Mouse (Mus musculus) limb, embryonic 11.5 days (tissue): ENCODE measurements at regions not wholly inside any gene's neighbourhood (a gene's known extent, or its start where the extent isn't known, plus 50 kb on each side); places are given as distances from the start of the nearest gene placed in this dataset.
"Not testable (repeated sequence)": the region's sequence is repeated elsewhere in the genome, so short reads cannot be mapped to it uniquely, and the experiment has no call there.

Experiments used
- ATAC-seq: fragments of 200-750 bp; cut with Nextera tagmentation; 2 replicates; pipeline ENCODE4 v1.8.0; 2017; ENCODE audit warnings: low read depth; ENCODE audit not compliant: insufficient number of reproducible peaks, low FRiP score, low TSS enrichment
- DNase-seq: peaks from one replicate; pipeline ENCODE4 v3.0.0-alpha.2; 2015; ENCODE audit warnings: low spot score
- H3K27ac ChIP-seq: fragments of 300-500 bp; sonication (generic); replicated peaks from 2 replicates; pipeline ENCODE4 v1.5.1; 2014; ENCODE audit warnings: low read depth, mild to moderate bottlenecking, low read length
- H3K27me3 ChIP-seq: fragments of 300-500 bp; sonication (generic); 2 replicates; pipeline ENCODE4 v1.6.1; 2014; ENCODE audit warnings: mild to moderate bottlenecking, low read length, mixed read lengths; ENCODE audit not compliant: control insufficient read depth, insufficient read depth
- H3K36me3 ChIP-seq: fragments of 300-500 bp; sonication (generic); 2 replicates; pipeline ENCODE4 v1.6.1; 2014; ENCODE audit warnings: mild to moderate bottlenecking, low read length, moderate library complexity, mixed read lengths; ENCODE audit not compliant: control insufficient read depth, insufficient read depth
- H3K4me1 ChIP-seq: fragments of 300-500 bp; sonication (generic); 2 replicates; pipeline ENCODE4 v1.6.1; 2014; ENCODE audit warnings: low read length, mixed read lengths; ENCODE audit not compliant: control insufficient read depth, insufficient read depth
- H3K4me2 ChIP-seq: fragments of 300-500 bp; sonication (generic); 2 replicates; pipeline ENCODE4 v1.6.1; 2014; ENCODE audit warnings: low read depth, mild to moderate bottlenecking, moderate library complexity; ENCODE audit not compliant: severe bottlenecking
- H3K4me3 ChIP-seq: fragments of 300-500 bp; sonication (generic); 2 replicates; pipeline ENCODE4 v1.5.1; 2014; ENCODE audit warnings: low read depth, low read length
- H3K9ac ChIP-seq: fragments of 300-500 bp; sonication (generic); 2 replicates; pipeline ENCODE4 v1.6.1; 2014; ENCODE audit warnings: mild to moderate bottlenecking, low read length
- H3K9me3 ChIP-seq: fragments of 300-500 bp; sonication (generic); 2 replicates; pipeline ENCODE4 v1.6.1; 2016; ENCODE audit warnings: low read length; ENCODE audit not compliant: control insufficient read depth
- WGBS: fragments of 180-500 bp; shearing (Covaris S2); extraction: QIAGEN DNeasy Blood & Tissue Kit; methylation state at CpG from one replicate; pipeline ENCODE4 v1.1.7; 2014; 5-methylcytosine and 5-hydroxymethylcytosine counted together

GRCm38 (mm10) chr10:96406306-96406705 is 210.5 kb upstream of the Btg1 start:
- no peak overlapping the region for H3K27ac ChIP-seq
- no peak overlapping the region for H3K4me3 ChIP-seq
- H3K4me2 ChIP-seq = no peak overlapping the region
- ATAC-seq (no peak), DNase-seq (no peak)
- no peaks in the 10 kb centered on the region for H3K27me3 ChIP-seq
- no peaks in the 10 kb centered on the region for H3K36me3 ChIP-seq
- no peak overlapping the region for H3K9ac ChIP-seq
- H3K4me1 ChIP-seq = no peaks in the 10 kb centered on the region
- no peaks in the 10 kb centered on the region for H3K9me3 ChIP-seq
- 73% methylated on average over 5 of the region's 5 CpGs for WGBS

GRCm38 (mm10) chr10:96407846-96408245 is 209.0 kb upstream of the Btg1 start:
- no peaks in the 10 kb centered on the region for H3K4me1 ChIP-seq
- DNase-seq (no peak), ATAC-seq (no peak)
- no peak overlapping the region for H3K4me3 ChIP-seq
- no peak overlapping the region for H3K4me2 ChIP-seq
- 83% methylated on average over 3 of the region's 3 CpGs for WGBS
- no peaks in the 10 kb centered on the region for H3K9me3 ChIP-seq
- no peak overlapping the region for H3K27ac ChIP-seq
- H3K36me3 ChIP-seq = no peaks in the 10 kb centered on the region
- no peak overlapping the region for H3K9ac ChIP-seq
- no peaks in the 10 kb centered on the region for H3K27me3 ChIP-seq

DNA sequence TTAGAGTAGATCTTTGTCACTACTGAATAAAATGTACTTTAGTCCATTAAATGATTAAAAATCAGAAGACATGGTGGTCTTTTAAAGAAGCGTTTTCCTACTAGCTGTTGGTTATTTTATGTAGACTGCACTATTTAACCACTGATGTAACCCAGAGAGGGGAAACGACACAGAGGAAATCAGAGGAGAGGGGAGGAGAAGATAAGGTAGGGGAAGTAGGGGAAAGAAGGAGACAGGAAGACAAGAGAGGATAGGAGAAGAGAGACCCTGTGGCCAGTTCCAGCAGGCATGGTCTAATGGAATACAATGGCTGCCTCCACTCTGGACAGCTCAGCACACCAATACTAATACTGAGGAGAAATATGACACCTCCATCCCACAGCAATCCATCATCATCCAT is 208.6 kb upstream of the Btg1 start:
- Histone ChIP-seq H3K36me3 (no peaks in the 10 kb centered on the region), H3K9me3 (no peaks in the 10 kb centered on the region), H3K27ac (no peak overlapping the region), H3K27me3 (no peaks in the 10 kb centered on the region), H3K4me3 (no peak overlapping the region), H3K4me2 (no peak overlapping the region), H3K4me1 (no peaks in the 10 kb centered on the region), H3K9ac (no peak overlapping the region)
- no peak for DNase-seq
- ATAC-seq = no peak
- 75% methylated on average over 2 of the region's 2 CpGs for WGBS

GRCm38 (mm10) chr10:96410028-96410427 is 206.8 kb upstream of the Btg1 start:
- no peak overlapping the region for H3K27ac ChIP-seq
- WGBS = 81% methylated on average over 6 of the region's 6 CpGs
- H3K4me3 ChIP-seq = no peak overlapping the region
- DNase-seq = no peak
- H3K4me2 ChIP-seq = no peak overlapping the region
- H3K4me1 ChIP-seq = no peaks in the 10 kb centered on the region
- H3K27me3 ChIP-seq = no peaks in the 10 kb centered on the region
- no peaks in the 10 kb centered on the region for H3K9me3 ChIP-seq
- no peak for ATAC-seq
- no peak overlapping the region for H3K9ac ChIP-seq
- H3K36me3 ChIP-seq = no peaks in the 10 kb centered on the region

- ATAC-seq = no peak
- WGBS = 92% methylated on average over 11 of the region's 11 CpGs
- H3K36me3 ChIP-seq = no peaks in the 10 kb centered on the region
Measured at GRCm38 (mm10) chr10:96414807-96415206, 202.0 kb upstream of the Btg1 start.

GRCm38 (mm10) chr10:96421506-96421905 is 195.3 kb upstream of the Btg1 start:
- not testable (repeated sequence) for H3K9me3 ChIP-seq, H3K27me3 ChIP-seq, H3K4me1 ChIP-seq, H3K4me2 ChIP-seq, H3K4me3 ChIP-seq, H3K27ac ChIP-seq, H3K36me3 ChIP-seq, H3K9ac ChIP-seq, ATAC-seq, DNase-seq
- WGBS = 92% methylated on average over 2 of the region's 2 CpGs

More at GRCm38 (mm10) chr10:96414807-96415206, 202.0 kb upstream of the Btg1 start:
- Histone ChIP-seq H3K27ac (no peak overlapping the region), H3K4me1 (no peaks in the 10 kb centered on the region), H3K27me3 (no peaks in the 10 kb centered on the region), H3K4me2 (no peak overlapping the region), H3K9me3 (no peaks in the 10 kb centered on the region), H3K4me3 (no peak overlapping the region), H3K9ac (no peak overlapping the region)
- DNase-seq = no peak

GRCm38 (mm10) chr10:96427407-96427806 is 189.4 kb upstream of the Btg1 start:
- no peak overlapping the region for H3K27ac ChIP-seq
- H3K4me1 ChIP-seq = no peaks in the 10 kb centered on the region
- H3K27me3 ChIP-seq = no peaks in the 10 kb centered on the region
- DNase-seq = no peak
- no peak for ATAC-seq
- no peaks in the 10 kb centered on the region for H3K36me3 ChIP-seq
- H3K9ac ChIP-seq = no peak overlapping the region
- H3K4me3 ChIP-seq = no peak overlapping the region
- H3K9me3 ChIP-seq = no peaks in the 10 kb centered on the region
- no peak overlapping the region for H3K4me2 ChIP-seq
- 61% methylated on average over 5 of the region's 5 CpGs for WGBS

DNA sequence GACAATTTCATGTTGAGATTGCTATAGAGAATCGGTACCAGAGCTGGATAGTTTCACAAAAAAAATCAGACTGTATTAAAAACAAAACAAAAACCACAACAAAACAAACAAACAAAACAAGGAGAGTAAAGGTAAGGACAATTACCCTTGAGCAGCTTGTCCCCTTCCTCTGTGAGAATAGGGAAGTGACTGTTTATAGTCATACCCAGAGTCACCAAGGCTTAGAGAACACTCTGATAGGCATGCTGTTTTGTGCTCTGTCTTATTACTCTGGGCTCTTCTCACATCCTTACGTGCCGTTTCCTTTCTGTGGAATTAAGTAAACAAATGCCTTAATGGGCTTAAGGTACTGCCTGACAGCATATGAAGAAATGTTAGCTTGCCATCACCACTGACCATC is 186.7 kb upstream of the Btg1 start:
- H3K4me2 ChIP-seq = no peak overlapping the region
- no peaks in the 10 kb centered on the region for H3K36me3 ChIP-seq
- H3K27ac ChIP-seq = no peak overlapping the region
- ATAC-seq = no peak
- no peak overlapping the region for H3K4me3 ChIP-seq
- no peak overlapping the region for H3K9ac ChIP-seq
- DNase-seq = no peak
- H3K4me1 ChIP-seq = no peaks in the 10 kb centered on the region
- H3K27me3 ChIP-seq = no peaks in the 10 kb centered on the region
- H3K9me3 ChIP-seq = no peaks in the 10 kb centered on the region
- WGBS = 69% methylated on average over 3 of the region's 3 CpGs

DNA sequence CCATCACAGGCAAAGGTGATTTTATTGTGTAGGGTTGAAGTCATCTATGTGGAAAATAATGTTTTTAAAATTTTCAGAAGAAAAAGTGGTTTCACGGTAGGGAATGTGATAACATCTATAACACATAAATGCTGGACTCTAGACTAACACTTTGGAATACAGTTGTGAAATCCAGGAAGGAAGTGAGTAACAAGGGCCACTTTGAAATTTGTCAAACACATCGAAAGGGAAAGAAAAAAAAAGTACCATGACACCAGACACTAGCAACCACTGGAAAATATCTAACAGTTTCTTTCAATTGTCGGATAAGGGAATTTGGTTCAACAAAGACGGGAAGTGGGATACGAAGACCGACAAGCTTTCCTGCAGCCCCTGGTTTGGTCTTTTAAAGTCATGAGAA is 181.7 kb upstream of the Btg1 start:
- no peaks in the 10 kb centered on the region for H3K9me3 ChIP-seq
- no peak overlapping the region for H3K4me3 ChIP-seq
- H3K27me3 ChIP-seq = no peaks in the 10 kb centered on the region
- H3K27ac ChIP-seq = no peak overlapping the region
- 89% methylated on average over 6 of the region's 6 CpGs for WGBS
- ATAC-seq = no peak
- H3K4me1 ChIP-seq = no peaks in the 10 kb centered on the region
- H3K9ac ChIP-seq = no peak overlapping the region
- no peak overlapping the region for H3K4me2 ChIP-seq
- no peak for DNase-seq
- H3K36me3 ChIP-seq = no peaks in the 10 kb centered on the region
